Mouse (Mus musculus): ENCODE results near the gene Thra. TPM values are rescaled to one million over a fixed set of nuclear protein-coding genes. Genes with fewer than 3 reads are reported as not detected.

Gene Thra
- 6.0 TPM for polyA plus RNA-seq (2017; shearing (Covaris generic))

DNA sequence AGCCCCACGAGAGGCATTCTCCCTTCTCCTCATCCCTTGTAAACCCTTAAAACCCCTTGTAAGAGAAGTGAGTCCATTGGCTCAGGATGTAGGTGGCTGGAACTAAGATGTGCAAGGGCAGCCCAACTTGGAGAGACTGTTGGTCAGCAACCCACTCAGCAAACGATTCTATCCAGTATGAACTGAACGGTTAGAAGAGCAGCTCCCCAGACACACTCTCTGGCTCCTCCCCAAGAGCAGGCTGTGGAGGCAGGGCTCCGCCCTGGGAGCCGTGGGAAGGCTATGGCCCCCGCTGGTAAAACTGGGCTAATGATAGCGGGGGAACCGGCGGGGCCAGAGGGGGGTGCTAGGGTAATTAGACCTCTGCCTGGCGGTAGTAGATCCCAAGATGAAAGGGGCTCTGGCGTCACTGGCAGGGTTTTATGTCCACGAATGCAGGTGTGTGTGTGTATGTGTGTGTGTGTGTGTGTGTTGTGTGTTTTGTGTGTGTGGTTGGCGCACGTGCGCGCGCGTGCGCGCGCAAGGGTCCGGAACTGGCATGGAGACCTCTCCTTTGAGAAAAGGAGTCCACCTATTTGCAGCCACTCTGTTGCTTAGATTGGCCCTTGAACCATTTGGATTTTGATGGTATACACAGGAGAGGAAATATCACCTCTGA, at the start of gene Thra:
Thra (plus strand) TSS at position 246 of the 658 bp plus-strand sequence.

DNA sequence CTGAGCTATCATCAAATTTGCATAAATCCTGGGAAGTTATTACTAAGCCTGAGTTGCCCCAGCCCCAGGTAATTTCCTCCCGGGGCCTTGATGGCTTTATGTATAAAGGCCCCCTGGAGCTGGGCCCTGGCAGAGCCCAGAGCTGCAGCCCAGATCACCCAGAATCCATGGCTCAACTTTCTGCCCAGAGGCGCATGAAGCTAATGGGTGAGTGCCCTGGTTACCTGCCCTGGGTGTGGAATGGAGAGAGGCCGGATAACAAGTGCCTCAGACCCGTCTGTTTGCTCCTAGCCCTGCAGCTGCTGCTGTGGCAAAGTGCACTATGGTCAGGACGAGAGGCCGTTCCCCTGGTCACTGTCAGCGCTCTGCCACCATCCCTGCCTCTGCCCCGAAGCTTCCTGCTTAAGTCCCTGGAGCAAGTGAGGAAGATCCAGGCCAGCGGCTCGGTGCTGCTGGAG, 39.2 kb upstream of the Thra start, which contains the start of gene Csf3:
Csf3 (plus strand) TSS at position 51 of the 458 bp plus-strand sequence.

DNA sequence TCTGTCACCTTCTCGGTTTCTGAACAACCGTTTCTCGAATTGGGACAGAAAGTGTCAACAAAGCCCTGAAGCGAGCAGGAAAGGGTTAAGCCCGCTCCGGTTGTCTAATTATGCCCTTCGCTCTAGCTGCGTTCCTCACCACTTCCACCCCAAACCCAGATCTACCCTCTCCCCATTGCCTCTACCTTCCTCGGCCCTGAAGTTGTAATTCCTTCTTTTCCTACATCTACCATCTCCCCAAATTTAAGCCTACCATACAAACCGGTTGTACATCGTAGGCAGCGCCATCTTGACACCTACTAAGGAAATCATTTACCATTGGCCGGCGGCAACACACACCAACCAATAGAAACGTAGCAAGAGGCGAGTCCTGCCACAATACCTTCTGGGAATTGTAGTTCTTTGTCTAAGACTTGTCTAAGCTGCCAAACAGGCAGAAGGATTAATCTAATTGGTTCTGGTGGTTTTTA, 11.3 kb upstream of the Thra start, which contains the start of gene Med24:
Med24 (minus strand) TSS at position 317 of the 470 bp plus-strand sequence.

DNA sequence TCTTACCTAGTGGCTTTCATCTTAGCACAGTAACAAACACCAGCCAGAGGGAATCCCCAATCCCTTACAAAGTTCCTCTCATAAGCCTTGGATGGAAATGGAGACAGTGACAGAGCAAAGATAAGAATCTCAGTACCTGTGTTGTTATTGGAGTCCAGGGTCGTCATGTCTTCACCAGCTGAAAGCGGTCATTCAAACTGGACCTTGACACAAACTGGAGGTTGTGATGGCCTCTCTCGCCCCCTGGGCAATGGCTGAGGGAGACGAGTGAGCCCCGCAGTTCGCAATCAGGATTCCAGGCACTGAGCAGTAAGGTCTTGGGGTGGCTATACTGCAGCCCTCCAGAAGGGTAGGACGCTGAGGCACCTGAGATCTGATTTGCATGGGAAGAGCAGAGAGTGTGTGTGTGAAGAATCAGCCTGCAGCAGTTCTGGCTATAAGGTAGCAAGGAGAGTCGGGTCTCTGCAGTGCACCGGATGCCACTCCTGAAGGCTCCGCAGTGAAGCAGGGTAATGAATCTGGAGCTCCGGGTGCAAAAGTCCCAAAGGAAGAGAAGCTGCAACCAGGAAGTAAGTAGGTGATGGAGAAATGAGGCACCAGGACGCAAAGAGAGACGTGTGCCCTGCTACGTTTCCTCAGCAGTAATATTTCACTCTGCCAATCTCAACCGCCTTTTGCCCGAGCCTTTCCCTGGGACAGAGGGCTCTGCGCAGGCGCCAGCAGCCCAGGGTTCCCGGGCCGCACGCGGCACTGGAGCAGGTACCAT, 34.3 kb downstream of the Thra start, which contains the start of gene Nr1d1:
Nr1d1 (minus strand) TSS at position 752 of the 766 bp plus-strand sequence.

DNA sequence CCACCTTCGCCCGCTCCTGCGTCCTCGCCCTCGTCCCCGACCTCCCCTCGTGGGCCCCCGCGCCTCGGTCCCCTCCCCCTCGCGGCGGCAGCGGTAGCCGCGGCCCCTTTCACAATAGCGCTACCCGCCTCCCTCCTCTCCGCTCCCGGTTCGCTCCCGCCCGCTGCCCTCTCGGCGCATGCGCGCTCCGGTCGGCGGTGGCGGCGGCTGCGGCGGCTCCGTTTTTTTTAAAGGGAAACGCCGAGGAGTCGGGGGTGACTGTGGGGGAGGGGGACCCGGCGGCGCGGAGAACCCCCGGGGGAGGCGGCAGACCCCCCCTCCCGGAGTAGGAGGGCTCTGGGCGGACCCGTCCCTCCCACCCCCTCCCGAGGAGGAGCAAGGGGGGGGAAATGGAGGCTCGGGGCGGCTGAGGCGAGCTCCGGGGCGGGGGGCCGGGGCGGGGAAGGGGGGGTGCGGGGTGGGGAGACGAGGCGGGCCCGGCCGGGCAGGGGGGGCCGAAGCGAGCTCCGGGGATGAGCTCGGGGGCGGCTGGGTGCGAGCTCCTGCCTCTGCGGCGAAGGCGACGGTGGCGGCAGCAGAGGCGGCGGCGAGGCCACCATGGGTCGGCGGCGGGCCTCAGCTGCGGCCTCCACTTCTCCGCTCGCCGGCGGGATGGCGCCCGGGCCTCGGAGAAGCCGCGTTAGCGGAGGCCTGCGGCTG, 54.7 kb downstream of the Thra start, which contains the start of gene Msl1:
Msl1 (plus strand) TSS at position 502 of the 699 bp plus-strand sequence.

DNA sequence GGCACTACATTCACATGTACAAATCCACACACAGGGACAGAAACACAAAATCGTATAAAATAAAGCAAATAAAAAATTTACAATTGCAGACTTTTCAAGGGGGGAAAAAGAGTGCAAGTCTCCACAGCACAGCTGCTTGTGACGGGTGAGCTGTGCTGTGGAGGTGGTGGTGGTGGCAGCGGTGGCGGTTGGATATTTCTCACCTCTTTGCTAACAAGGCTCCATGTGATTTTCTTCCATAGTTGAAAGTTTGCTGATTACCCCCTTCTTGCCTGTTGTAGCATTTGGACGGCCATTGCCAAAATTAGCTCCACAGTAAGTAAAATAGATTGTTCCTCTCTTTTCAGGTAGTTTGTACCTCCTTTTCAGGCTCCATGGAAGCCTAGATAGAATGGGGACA, 64.2 kb downstream of the Thra start, which contains the start of gene Casc3:
Casc3 (plus strand) TSS at position 301 of the 400 bp plus-strand sequence.

Other genes starting within 250 kb of the Thra start
- 76.7 TPM for gene Ikzf3, start 194.6 kb upstream of the Thra start, polyA plus RNA-seq (2017; shearing (Covaris generic))
- 4.4 TPM for gene Zpbp2, start 189.5 kb upstream of the Thra start, polyA plus RNA-seq (2017; shearing (Covaris generic))
- 96.0 TPM for gene Ormdl3, start 153.3 kb upstream of the Thra start, polyA plus RNA-seq (2017; shearing (Covaris generic))
- not detected for gene Lrrc3c, start 142.3 kb upstream of the Thra start, polyA plus RNA-seq (2017; shearing (Covaris generic))
- gene Gm12355, start 115.0 kb upstream of the Thra start, polyA plus RNA-seq (2017; shearing (Covaris generic)) = 4.4 TPM
- not detected for gene Gsdma3, start 114.3 kb upstream of the Thra start, polyA plus RNA-seq (2017; shearing (Covaris generic))
- not detected for gene Gsdma2, start 93.9 kb upstream of the Thra start, polyA plus RNA-seq (2017; shearing (Covaris generic))
- gene Gsdma, start 76.3 kb upstream of the Thra start, polyA plus RNA-seq (2017; shearing (Covaris generic)) = not detected
- 115 TPM for gene Psmd3, start 58.1 kb upstream of the Thra start, polyA plus RNA-seq (2017; shearing (Covaris generic))
- gene Csf3, start 39.4 kb upstream of the Thra start, polyA plus RNA-seq (2017; shearing (Covaris generic)) = not detected
- gene Med24, start 11.2 kb upstream of the Thra start, polyA plus RNA-seq (2017; shearing (Covaris generic)) = 70.6 TPM
- gene Nr1d1, start 34.7 kb downstream of the Thra start, polyA plus RNA-seq (2017; shearing (Covaris generic)) = 10.0 TPM
- gene Msl1, start 54.9 kb downstream of the Thra start, polyA plus RNA-seq (2017; shearing (Covaris generic)) = 14.0 TPM
- 15.3 TPM for gene Casc3, start 64.3 kb downstream of the Thra start, polyA plus RNA-seq (2017; shearing (Covaris generic))
- 0.18 TPM for gene Rapgefl1, start 96.1 kb downstream of the Thra start, polyA plus RNA-seq (2017; shearing (Covaris generic))
- 4.1 TPM for gene Wipf2, start 123.0 kb downstream of the Thra start, polyA plus RNA-seq (2017; shearing (Covaris generic))
- gene Cdc6, start 167.2 kb downstream of the Thra start, polyA plus RNA-seq (2017; shearing (Covaris generic)) = 6.9 TPM
- gene Rara, start 187.2 kb downstream of the Thra start, polyA plus RNA-seq (2017; shearing (Covaris generic)) = 45.5 TPM
- gene Gjd3, start 242.4 kb downstream of the Thra start, polyA plus RNA-seq (2017; shearing (Covaris generic)) = not detected